Mouse (Mus musculus) C2C12 (cell line): ENCODE measurements around the gene Zdhhc1. TPM values are rescaled to one million over a fixed set of nuclear protein-coding genes. Genes with fewer than 3 reads are reported as not detected.

Source experiments
- H3K27me3 ChIP-seq: one replicate; pipeline ENCODE4 v1.6.1; 2011; ENCODE audit not compliant: control insufficient read depth, insufficient read depth, insufficient read length
- H3K36me3 ChIP-seq: one replicate; pipeline ENCODE4 v1.6.1; 2011; ENCODE audit not compliant: control insufficient read depth, insufficient read depth
- H3K4me3 ChIP-seq: one replicate; pipeline ENCODE4 v1.5.1; 2011; ENCODE audit warnings: mild to moderate bottlenecking, control low read depth; ENCODE audit not compliant: poor library complexity, insufficient read depth, severe bottlenecking
- H3K79me2 ChIP-seq: one replicate; pipeline ENCODE4 v1.6.1; 2011; ENCODE audit not compliant: control insufficient read depth, insufficient read depth
- H3K79me3 ChIP-seq: one replicate; pipeline ENCODE4 v1.6.1; 2011; ENCODE audit warnings: low read depth, control low read depth
- H3ac ChIP-seq: one replicate; pipeline ENCODE3; 2011; ENCODE audit warnings: low read depth; ENCODE audit not compliant: control insufficient read depth, insufficient read length
- CEBPB ChIP-seq: IDR thresholded peaks from one replicate; pipeline ENCODE4 v1.6.1; 2011; ENCODE audit warnings: low read depth, mild to moderate bottlenecking, control low read depth, moderate library complexity
- CTCF ChIP-seq: IDR thresholded peaks from one replicate; pipeline ENCODE4 v1.5.1; 2011; ENCODE audit not compliant: control insufficient read depth, insufficient read depth, insufficient read length
- FOSL1 ChIP-seq: IDR thresholded peaks from one replicate; pipeline ENCODE4 v1.8.0; 2011; ENCODE audit warnings: mild to moderate bottlenecking, low read length; ENCODE audit not compliant: poor library complexity, insufficient read depth, severe bottlenecking
- MAX ChIP-seq: IDR thresholded peaks from one replicate; pipeline ENCODE4 v1.6.1; 2011; ENCODE audit warnings: mild to moderate bottlenecking, control low read depth
- MYOD1 ChIP-seq: IDR thresholded peaks from one replicate; pipeline ENCODE4 v1.6.1; 2011; ENCODE audit warnings: low read depth; ENCODE audit not compliant: control insufficient read depth, insufficient read length
- MYOG ChIP-seq: IDR thresholded peaks from one replicate; pipeline ENCODE4 v1.6.1; 2011; ENCODE audit not compliant: control insufficient read depth, insufficient read length; ENCODE audit errors: extremely low read depth
- USF1 ChIP-seq: IDR thresholded peaks from one replicate; pipeline ENCODE4 v1.6.1; 2011; ENCODE audit warnings: low read depth, mild to moderate bottlenecking, control low read depth, moderate library complexity
- polyA plus RNA-seq: library from polyadenylated mRNA; unstranded; fragments of >200 nt; fragmentation: generic; extraction: Trizol; gene quantifications from one replicate; pipeline ENCODE4 v1.2.1, GENCODE M21; 2012; ENCODE audit warnings: missing spikeins

The Zdhhc1 gene
- polyA plus RNA-seq, 1 experiment = 8.8 TPM

DNA sequence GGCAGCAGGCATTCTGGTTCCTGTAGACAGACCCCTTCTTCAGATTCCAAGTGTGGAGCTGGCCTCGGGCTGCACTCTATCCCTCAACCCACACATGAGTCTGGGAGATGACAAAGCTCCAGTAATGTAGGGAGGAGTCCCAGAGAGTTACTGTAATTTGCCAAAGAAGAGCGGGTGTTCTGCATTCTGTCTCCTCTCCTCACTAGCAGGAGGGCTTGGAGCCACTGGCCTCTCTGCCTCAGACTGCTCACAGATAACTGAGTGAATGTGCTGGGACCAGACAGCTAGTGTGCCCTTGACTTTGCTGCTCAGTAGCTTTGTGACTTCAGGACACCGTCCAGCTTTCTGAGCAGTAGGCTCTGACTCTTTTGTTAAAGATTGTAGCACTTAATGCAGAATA is 18.9 kb downstream of the Zdhhc1 start:
- H3ac ChIP-seq = no peak overlapping the region
- peaks cover 36% of the 10 kb centered on the region for H3K36me3 ChIP-seq
- H3K4me3 ChIP-seq = no peak overlapping the region
- no peaks in the 10 kb centered on the region for H3K27me3 ChIP-seq
- H3K79me3 ChIP-seq = no peaks in the 10 kb centered on the region
- TF ChIP-seq MYOG = no peak
- no peak for TF ChIP-seq MYOD1
- no peak for TF ChIP-seq USF1
- TF ChIP-seq CTCF = no peak
- no peak for TF ChIP-seq MAX
- TF ChIP-seq CEBPB = no peak
- TF ChIP-seq FOSL1 = no peak
- H3K79me2 ChIP-seq = no peaks in the 10 kb centered on the region

DNA sequence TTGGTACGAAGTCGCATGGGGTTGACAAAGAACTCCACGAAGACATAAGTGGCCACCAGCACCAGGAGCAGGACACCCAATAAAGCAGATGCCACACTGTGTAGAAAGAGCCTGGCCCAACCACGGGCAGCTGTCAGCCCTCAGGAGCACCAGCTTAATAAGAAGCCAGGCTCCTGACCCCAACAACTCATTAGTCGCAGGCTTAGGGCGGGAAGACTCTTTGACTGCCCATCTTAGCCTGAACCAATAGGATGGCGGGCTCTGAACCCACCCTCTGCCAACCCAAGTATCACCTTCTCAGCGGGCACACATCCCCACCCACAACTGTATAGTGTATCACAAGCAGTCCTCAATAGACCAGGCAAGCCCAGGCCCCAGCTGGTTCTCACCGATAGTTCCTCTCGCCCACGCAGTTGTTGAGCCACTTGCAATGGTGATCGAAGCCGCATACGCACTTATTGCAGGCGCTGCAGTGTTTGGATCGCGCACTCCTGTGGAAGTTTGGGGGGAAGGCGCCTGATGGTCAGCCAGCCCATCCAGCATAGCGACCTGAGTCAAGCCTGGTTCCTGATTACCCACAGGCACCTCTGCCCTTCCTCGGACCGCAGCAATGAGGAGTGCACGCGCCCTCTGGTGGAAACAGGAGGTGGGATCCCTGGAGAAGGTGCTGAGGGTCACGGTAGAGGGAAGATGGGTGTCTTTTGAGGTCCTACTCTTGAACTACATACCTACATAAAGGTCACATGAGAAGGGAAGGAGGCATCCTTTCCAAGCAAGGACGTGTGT is 19.9 kb downstream of the Zdhhc1 start:
- TF ChIP-seq CEBPB (no peak), CTCF (peak; percentile 93)
- Histone ChIP-seq H3ac (no peak overlapping the region), H3K79me2 (no peaks in the 10 kb centered on the region), H3K36me3 (peaks cover 31% of the 10 kb centered on the region), H3K4me3 (no peak overlapping the region), H3K79me3 (no peaks in the 10 kb centered on the region), H3K27me3 (no peaks in the 10 kb centered on the region)

DNA sequence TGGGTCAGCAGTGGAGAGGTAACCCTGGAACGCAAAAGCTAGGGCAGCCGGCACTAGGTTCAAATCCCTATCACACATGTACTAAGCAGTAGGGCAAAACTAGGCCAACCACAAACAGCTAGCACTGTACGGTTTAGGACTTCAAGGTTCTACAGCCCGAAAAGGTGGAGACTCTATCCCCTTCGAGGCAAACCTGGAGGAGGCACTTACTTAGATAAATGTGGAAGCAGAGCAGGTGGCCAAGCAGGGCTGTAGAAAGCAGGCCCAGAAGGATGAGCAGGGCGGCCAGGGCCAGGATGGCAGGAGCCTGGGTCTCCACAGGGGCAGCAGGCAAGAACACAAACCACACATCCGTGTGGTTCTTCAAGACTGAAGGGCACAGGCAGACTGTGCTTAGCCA is 20.5 kb downstream of the Zdhhc1 start:
- no peak overlapping the region for H3ac ChIP-seq
- H3K27me3 ChIP-seq = no peaks in the 10 kb centered on the region
- TF ChIP-seq CTCF = no peak
- no peaks in the 10 kb centered on the region for H3K79me2 ChIP-seq
- no peak overlapping the region for H3K4me3 ChIP-seq
- H3K79me3 ChIP-seq = no peaks in the 10 kb centered on the region
- H3K36me3 ChIP-seq = peaks cover 24% of the 10 kb centered on the region

DNA sequence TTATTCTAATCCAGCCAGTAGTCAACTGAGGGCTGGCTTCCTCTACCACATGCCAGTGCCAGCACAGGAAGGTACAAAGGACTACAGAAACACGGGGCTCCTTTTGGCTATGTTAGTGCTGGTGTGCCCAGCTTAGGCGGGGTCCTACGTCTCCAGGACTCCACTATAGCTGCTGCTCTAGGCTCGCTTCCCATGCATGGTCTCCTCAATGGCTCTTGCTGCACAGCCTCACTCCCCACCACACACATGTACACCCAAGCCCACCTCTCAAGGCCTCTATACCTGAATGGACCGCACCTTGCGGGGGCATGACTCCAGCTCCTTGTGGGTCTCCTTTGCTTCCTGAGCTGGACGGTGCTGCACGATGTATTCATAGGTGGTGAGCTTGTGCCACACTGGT is 21.0 kb downstream of the Zdhhc1 start:
- Histone ChIP-seq H3K4me3 (no peak overlapping the region), H3K27me3 (no peaks in the 10 kb centered on the region), H3K79me2 (no peaks in the 10 kb centered on the region), H3K79me3 (no peaks in the 10 kb centered on the region), H3K36me3 (peaks cover 24% of the 10 kb centered on the region), H3ac (no peak overlapping the region)
- TF ChIP-seq CEBPB = no peak
- no peak for TF ChIP-seq MYOG
- TF ChIP-seq MYOD1 = no peak
- TF ChIP-seq CTCF = no peak
- TF ChIP-seq FOSL1 = no peak
- TF ChIP-seq USF1 = no peak
- TF ChIP-seq MAX = no peak

DNA sequence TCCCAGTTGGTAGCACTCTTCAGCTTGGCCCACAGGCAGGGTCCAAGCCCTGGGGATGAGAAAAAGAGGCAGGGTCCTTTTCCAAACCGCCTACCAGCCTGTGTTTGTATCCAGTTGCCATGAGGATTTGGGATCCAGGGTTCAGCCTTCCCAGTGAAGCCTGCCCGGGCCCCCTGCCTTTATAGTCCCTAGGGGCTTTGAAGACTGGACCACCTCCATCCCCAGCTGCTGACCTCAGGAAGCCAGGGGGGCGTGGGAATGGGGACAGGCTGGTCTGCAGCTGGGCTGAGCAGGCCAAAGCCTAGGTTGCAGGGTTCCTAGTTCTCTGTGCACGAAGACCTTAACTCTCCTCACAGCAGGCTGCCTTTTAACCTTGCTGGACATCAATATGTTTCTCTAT is 21.4 kb downstream of the Zdhhc1 start:
- no peak for TF ChIP-seq USF1
- TF ChIP-seq FOSL1 = no peak
- TF ChIP-seq CEBPB = no peak
- TF ChIP-seq CTCF = no peak
- no peak for TF ChIP-seq MYOD1
- TF ChIP-seq MYOG = no peak
- no peak for TF ChIP-seq MAX
- Histone ChIP-seq H3ac (no peak overlapping the region), H3K4me3 (no peak overlapping the region), H3K79me3 (no peaks in the 10 kb centered on the region), H3K27me3 (no peaks in the 10 kb centered on the region), H3K79me2 (peaks cover 3% of the 10 kb centered on the region), H3K36me3 (peaks cover 24% of the 10 kb centered on the region)

DNA sequence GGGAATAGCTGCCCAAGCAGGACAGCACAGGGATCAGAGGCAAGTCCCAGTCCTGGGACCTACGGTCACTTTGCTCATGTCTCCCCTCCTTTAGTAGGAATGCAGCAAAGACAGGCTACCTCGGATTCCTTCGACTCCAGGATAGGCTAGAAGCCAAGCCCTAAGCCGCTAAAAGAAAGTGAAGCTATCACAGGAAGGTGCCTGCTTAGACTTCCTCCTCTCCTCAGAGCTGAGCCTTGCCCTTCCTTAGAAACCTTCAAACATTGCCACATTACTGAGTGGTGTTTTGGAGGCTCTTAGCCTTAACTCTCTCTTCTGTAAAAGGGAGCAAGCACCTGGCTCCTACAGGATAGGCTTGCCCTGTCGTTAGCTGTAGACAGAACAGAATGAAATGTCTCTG is 22.0 kb downstream of the Zdhhc1 start:
- no peaks in the 10 kb centered on the region for H3K79me3 ChIP-seq
- no peak overlapping the region for H3ac ChIP-seq
- peaks cover 24% of the 10 kb centered on the region for H3K36me3 ChIP-seq
- no peak overlapping the region for H3K4me3 ChIP-seq
- no peak for TF ChIP-seq MYOG
- no peak for TF ChIP-seq FOSL1
- TF ChIP-seq CTCF = no peak
- no peak for TF ChIP-seq MAX
- no peak for TF ChIP-seq USF1
- no peak for TF ChIP-seq CEBPB
- no peak for TF ChIP-seq MYOD1
- peaks cover 8% of the 10 kb centered on the region for H3K79me2 ChIP-seq
- H3K27me3 ChIP-seq = no peaks in the 10 kb centered on the region
